Mouse (Mus musculus): ENCODE results near the gene 4933406M09Rik. TPM values are rescaled to one million over a fixed set of nuclear protein-coding genes. Genes with fewer than 3 reads are reported as not detected.
A peak's percentile ranks its signal among the peaks of the same experiment; 100 is the strongest.

Gene 4933406M09Rik
- polyA plus RNA-seq, 1 experiment: 0.02 TPM

DNA sequence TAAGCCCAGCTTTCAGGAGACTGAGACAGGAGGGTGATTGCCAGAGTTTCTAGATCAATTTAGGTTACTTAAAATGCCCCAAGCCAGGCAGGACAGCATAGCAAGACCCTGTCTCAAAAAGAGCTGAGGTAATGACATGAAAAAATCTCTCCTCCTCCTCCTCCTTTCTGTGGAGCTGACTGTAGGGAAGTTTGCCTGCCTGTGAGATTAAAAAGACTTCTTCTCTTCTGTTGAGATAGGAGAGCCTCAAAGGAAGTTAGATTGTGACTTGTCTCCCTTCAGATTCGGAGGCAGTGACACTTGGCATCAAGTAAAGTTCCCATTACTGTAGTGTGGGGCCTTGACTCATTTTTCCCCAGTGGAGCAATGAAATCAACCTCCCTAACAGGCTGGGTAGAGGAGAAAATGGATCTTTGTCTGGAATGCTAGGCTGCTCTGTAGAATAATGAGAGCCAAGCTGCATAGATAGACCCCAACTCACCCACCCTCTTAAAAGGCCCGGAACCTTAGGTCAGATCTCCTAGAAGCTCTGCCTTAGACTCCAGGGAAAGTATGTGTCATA lies 32.8 kb downstream of the 4933406M09Rik start:
- peak overlapping the region; percentile 93 for H3K4me3 ChIP-seq (replicated peaks)
- no peaks in the 10 kb centered on the region for H3K27me3 ChIP-seq (ENCODE audit: control insufficient read depth)
- H3K4me1 ChIP-seq (ENCODE audit: control insufficient read depth): peaks cover 85% of the 10 kb centered on the region
- TF ChIP-seq TAL1 (IDR thresholded peaks at IDR 0.05; ENCODE audit: low read length): no peak
- TF ChIP-seq GATA1 (IDR thresholded peaks at IDR 0.05; ENCODE audit: low read length): no peak
- H3K9me3 ChIP-seq (ENCODE audit: control insufficient read depth, low read length): no peaks in the 10 kb centered on the region
- peaks cover 71% of the 10 kb centered on the region for H3K36me3 ChIP-seq (ENCODE audit: control insufficient read depth)

DNA sequence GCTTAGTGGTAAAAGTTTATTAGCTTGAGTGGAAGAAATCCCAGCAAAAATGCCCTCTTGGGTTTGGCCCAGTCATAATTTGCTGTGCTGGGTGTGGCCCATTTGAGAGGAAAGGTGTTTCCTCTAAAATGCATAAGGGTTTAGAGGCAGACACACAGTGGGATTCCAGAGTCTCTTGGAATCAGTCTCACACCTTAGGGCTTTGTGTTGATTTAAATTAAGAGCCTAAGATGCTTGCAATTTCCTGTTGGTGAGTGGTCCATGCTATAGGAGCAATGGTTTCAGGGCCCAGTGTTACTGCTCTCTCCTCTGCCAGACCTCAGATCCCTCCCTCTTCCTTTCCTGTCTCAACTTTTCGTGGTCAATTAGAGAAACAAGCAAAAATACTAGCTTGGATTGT lies 33.4 kb downstream of the 4933406M09Rik start:
- Histone ChIP-seq H3K27me3 (ENCODE audit: control insufficient read depth) (no peaks in the 10 kb centered on the region), H3K9me3 (ENCODE audit: control insufficient read depth, low read length) (no peaks in the 10 kb centered on the region), H3K36me3 (ENCODE audit: control insufficient read depth) (peaks cover 78% of the 10 kb centered on the region), H3K4me3 (replicated peaks) (peak overlapping the region; percentile 93), H3K4me1 (ENCODE audit: control insufficient read depth) (peaks cover 89% of the 10 kb centered on the region)
- no peak for TF ChIP-seq GATA1 (IDR thresholded peaks at IDR 0.05; ENCODE audit: low read length)
- no peak for TF ChIP-seq TAL1 (IDR thresholded peaks at IDR 0.05; ENCODE audit: low read length)

DNA sequence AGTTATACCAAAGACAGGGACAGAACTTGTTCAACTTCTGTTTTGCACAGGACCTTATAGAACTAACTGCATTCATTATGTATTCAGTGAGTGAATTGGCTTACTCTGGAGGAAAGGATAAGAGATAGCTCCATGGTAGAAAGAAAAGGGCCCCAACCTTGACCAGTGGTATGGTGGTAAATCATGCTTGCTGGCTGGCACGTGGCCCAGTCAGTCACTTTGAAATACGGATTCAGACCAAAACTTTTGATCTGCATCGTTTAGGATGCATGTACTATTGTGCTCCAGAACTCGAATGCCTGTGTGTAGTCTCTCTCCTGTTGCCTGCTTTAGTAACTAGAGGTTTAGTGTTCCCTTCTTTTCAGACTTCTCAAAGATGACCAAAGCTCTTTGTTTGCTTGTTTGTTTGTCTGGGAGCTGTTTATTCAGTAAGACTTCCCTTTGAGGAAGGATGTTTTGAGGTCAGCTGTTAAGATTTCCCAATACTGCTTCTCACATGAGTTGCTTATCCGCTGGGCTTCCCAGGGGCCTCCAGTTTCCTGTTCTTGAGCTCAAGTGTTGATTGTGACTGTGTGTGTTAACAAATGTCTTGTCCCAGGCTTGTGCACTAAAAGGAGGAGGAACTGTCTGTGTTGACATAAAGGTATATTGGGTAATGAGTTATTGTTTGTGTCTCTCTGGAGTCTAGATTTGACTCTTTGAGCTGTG lies 34.2 kb downstream of the 4933406M09Rik start:
- peak overlapping the region; percentile 93 for H3K4me3 ChIP-seq (replicated peaks)
- H3K9me3 ChIP-seq (ENCODE audit: control insufficient read depth, low read length): peaks cover 2% of the 10 kb centered on the region; the same call in 1 of the 2 replicates
- TF ChIP-seq GATA1 (IDR thresholded peaks at IDR 0.05; ENCODE audit: low read length) (no peak), TAL1 (IDR thresholded peaks at IDR 0.05; ENCODE audit: low read length) (no peak)
- peaks cover 85% of the 10 kb centered on the region for H3K36me3 ChIP-seq (ENCODE audit: control insufficient read depth)
- H3K4me1 ChIP-seq (ENCODE audit: control insufficient read depth): peaks cover 89% of the 10 kb centered on the region
- H3K27me3 ChIP-seq (ENCODE audit: control insufficient read depth): no peaks in the 10 kb centered on the region

DNA sequence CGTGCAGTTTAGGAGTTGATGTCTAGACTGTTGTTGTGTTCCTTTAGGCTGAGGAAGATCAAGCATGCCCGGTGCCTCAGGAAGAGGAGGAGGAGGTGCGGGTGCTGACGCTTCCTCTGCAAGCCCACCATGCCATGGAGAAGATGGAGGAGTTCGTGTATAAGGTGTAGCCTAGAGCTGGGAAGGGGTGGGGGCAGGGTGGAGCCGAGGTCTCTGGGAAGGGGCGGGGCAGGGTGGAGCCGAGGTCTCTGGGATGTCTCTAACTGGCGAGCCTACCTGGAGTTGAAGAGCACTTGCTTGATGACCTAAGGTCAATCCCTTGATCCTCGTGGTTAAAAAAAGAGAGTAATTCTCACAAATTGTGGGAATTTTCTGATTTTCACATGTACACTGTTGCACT lies 38.2 kb downstream of the 4933406M09Rik start:
- TF ChIP-seq TAL1 (IDR thresholded peaks at IDR 0.05; ENCODE audit: low read length): no peak
- TF ChIP-seq GATA1 (IDR thresholded peaks at IDR 0.05; ENCODE audit: low read length): no peak
- peaks cover 98% of the 10 kb centered on the region for H3K36me3 ChIP-seq (ENCODE audit: control insufficient read depth)
- peak overlapping the region; percentile 40 for H3K4me3 ChIP-seq (replicated peaks)
- H3K9me3 ChIP-seq (ENCODE audit: control insufficient read depth, low read length): peaks cover 2% of the 10 kb centered on the region; the same call in 1 of the 2 replicates
- H3K27me3 ChIP-seq (ENCODE audit: control insufficient read depth): no peaks in the 10 kb centered on the region
- peaks cover 99% of the 10 kb centered on the region for H3K4me1 ChIP-seq (ENCODE audit: control insufficient read depth)

DNA sequence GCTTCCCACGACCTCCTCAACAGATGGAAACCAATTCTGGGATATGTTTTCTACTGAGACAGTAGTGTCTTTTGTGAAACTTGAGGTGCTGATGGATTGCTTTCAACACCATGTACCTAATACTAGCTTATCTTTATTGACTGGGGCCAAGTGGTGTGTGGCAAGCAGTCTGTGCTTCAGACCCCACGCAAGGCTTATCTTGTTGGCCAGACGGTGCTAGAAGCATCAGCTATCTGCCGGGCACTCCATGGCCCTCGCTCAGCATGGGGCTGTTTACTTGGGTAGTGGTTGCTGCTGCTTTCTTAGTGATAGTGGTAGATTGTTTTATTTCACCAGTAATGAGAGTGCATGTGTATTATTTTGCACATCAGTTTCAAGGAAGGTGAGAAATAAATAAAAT lies 40.5 kb downstream of the 4933406M09Rik start:
- Histone ChIP-seq H3K36me3 (ENCODE audit: control insufficient read depth) (peaks cover 99% of the 10 kb centered on the region), H3K4me1 (ENCODE audit: control insufficient read depth) (peaks cover 89% of the 10 kb centered on the region), H3K4me3 (replicated peaks) (peak overlapping the region; percentile 42), H3K27me3 (ENCODE audit: control insufficient read depth) (no peaks in the 10 kb centered on the region), H3K9me3 (ENCODE audit: control insufficient read depth, low read length) (peaks cover 2% of the 10 kb centered on the region; the same call in 1 of the 2 replicates)
- TF ChIP-seq GATA1 (IDR thresholded peaks at IDR 0.05; ENCODE audit: low read length) (peak; percentile 98), TAL1 (IDR thresholded peaks at IDR 0.05; ENCODE audit: low read length) (peak; percentile 98)

DNA sequence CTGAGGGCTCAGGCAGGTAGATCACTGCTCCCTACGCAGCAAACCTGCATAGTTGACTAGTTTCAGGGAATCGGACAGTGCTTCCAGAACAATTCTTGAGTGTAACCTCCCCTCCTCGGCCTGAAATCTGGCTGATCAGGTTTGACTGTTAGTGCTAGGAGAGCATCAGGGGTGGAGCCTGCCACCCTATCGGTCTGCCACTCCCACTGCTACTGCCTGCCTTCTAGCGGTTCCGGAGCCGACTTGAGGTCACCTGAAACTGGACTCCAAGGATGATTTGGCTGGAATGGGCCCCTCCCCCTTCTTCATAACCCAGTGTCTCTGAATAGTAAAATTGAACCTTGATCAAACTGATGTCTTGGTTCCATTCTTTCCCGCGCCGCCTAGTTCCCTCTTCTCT lies 47.3 kb downstream of the 4933406M09Rik start:
- H3K36me3 ChIP-seq (ENCODE audit: control insufficient read depth): peaks cover 72% of the 10 kb centered on the region
- H3K27me3 ChIP-seq (ENCODE audit: control insufficient read depth): no peaks in the 10 kb centered on the region
- TF ChIP-seq TAL1 (IDR thresholded peaks at IDR 0.05; ENCODE audit: low read length) (no peak), GATA1 (IDR thresholded peaks at IDR 0.05; ENCODE audit: low read length) (no peak)
- H3K9me3 ChIP-seq (ENCODE audit: control insufficient read depth, low read length): no peaks in the 10 kb centered on the region
- H3K4me1 ChIP-seq (ENCODE audit: control insufficient read depth): peaks cover 59% of the 10 kb centered on the region
- H3K4me3 ChIP-seq (replicated peaks): no peak overlapping the region

DNA sequence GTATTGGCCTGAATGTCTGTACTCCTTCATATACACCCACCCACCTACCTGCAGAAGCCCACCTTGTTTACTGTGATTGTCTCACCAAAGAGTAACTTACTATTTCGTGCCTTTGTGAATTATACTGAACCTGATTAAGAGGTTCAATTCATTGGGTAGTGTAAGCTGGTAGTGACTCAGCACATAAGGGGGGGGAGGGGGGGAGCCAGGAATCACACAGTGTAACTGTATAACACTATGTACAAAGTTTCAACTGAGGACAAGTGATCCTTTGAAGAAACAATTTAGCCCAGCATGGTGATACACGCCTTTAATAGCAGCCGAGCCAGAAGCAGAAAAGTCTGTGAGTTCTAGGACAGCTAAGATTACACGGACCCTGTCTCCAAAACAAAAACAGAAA lies 47.7 kb downstream of the 4933406M09Rik start:
- TF ChIP-seq TAL1 (IDR thresholded peaks at IDR 0.05; ENCODE audit: low read length): no peak
- H3K27me3 ChIP-seq (ENCODE audit: control insufficient read depth): no peaks in the 10 kb centered on the region
- H3K4me1 ChIP-seq (ENCODE audit: control insufficient read depth): peaks cover 54% of the 10 kb centered on the region
- H3K36me3 ChIP-seq (ENCODE audit: control insufficient read depth): peaks cover 67% of the 10 kb centered on the region
- no peak overlapping the region for H3K4me3 ChIP-seq (replicated peaks)
- no peaks in the 10 kb centered on the region for H3K9me3 ChIP-seq (ENCODE audit: control insufficient read depth, low read length)

DNA sequence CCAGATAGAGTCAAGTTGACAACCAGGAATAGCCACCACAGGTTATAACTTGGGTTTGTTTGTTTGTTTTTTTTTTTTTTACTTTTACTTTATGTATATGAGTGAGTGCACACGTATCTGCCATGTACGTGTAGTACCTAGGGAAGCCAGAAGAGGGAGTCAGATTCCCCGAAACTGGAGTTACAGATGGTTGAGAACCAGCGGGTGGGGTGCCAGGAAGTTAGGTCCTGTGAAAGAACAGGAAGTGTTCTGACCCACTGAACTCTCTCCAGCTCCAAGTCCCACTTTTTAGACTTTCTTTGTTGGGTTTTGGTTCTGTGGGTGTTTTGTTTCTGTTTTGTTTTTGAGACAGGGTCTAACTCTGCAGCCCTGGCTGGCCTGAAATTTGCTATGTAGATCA lies 49.7 kb downstream of the 4933406M09Rik start:
- TF ChIP-seq TAL1 (IDR thresholded peaks at IDR 0.05; ENCODE audit: low read length): no peak
- no peak for TF ChIP-seq GATA1 (IDR thresholded peaks at IDR 0.05; ENCODE audit: low read length)
- Histone ChIP-seq H3K36me3 (ENCODE audit: control insufficient read depth) (peaks cover 48% of the 10 kb centered on the region), H3K4me3 (replicated peaks) (no peak overlapping the region)

DNA sequence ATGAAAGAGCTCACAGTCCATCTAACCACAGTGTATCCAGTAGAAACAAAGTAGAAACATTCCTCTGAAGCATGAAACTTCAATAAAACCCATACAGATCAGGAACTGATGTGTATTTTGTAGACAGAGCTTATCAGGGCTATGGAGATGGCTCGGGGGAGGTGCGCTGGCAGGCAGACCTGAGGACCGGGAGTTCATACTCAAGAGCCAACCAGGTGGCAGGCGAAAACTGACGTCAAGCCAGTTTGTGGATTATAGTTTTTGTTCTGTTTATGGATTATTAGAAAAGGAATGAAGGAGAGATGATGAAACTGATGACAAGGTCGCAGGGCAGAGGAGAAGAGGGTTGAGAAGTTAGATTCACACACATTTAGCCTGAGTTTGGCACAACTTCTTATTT lies 54.7 kb downstream of the 4933406M09Rik start:
- Histone ChIP-seq H3K4me1 (ENCODE audit: control insufficient read depth) (peaks cover 37% of the 10 kb centered on the region), H3K9me3 (ENCODE audit: control insufficient read depth, low read length) (peaks cover 3% of the 10 kb centered on the region), H3K36me3 (ENCODE audit: control insufficient read depth) (peaks cover 5% of the 10 kb centered on the region; the same call in 1 of the 2 replicates), H3K27me3 (ENCODE audit: control insufficient read depth) (no peaks in the 10 kb centered on the region), H3K4me3 (replicated peaks) (no peak overlapping the region)
- TF ChIP-seq TAL1 (IDR thresholded peaks at IDR 0.05; ENCODE audit: low read length) (no peak), GATA1 (IDR thresholded peaks at IDR 0.05; ENCODE audit: low read length) (no peak)

More for the DNA sequence above, 49.7 kb downstream of the 4933406M09Rik start:
- Histone ChIP-seq H3K4me1 (ENCODE audit: control insufficient read depth) (peaks cover 45% of the 10 kb centered on the region), H3K9me3 (ENCODE audit: control insufficient read depth, low read length) (no peaks in the 10 kb centered on the region), H3K27me3 (ENCODE audit: control insufficient read depth) (no peaks in the 10 kb centered on the region)

Other genes starting within 250 kb of the 4933406M09Rik start
- gene Chil1, start 203.8 kb upstream of the 4933406M09Rik start, polyA plus RNA-seq (2012): not detected in 2 replicates
- gene Mybph, start 192.5 kb upstream of the 4933406M09Rik start, polyA plus RNA-seq (2012): not detected in 2 replicates
- gene Adora1, start 150.5 kb upstream of the 4933406M09Rik start, polyA plus RNA-seq (2012): not detected in 2 replicates
- gene Myog, start 96.0 kb upstream of the 4933406M09Rik start, polyA plus RNA-seq (2012): not detected in 2 replicates
- 0.03 and 0.08 TPM in 2 replicates for gene Ppfia4, start 53.0 kb upstream of the 4933406M09Rik start, polyA plus RNA-seq (2012)
- gene Tmem183a, start 24.0 kb upstream of the 4933406M09Rik start, polyA plus RNA-seq (2012): 2.8 and 2.9 TPM in 2 replicates
- 3.2 and 3.7 TPM in 2 replicates for gene Cyb5r1, start 19.6 kb downstream of the 4933406M09Rik start, polyA plus RNA-seq (2012)
- gene Adipor1, start 29.4 kb downstream of the 4933406M09Rik start, polyA plus RNA-seq (2012): 58.2 and 72.8 TPM in 2 replicates
- 0.63 and 1.1 TPM in 2 replicates for gene Klhl12, start 69.6 kb downstream of the 4933406M09Rik start, polyA plus RNA-seq (2012)
- gene Rabif, start 108.7 kb downstream of the 4933406M09Rik start, polyA plus RNA-seq (2012): 0.37 and 0.42 TPM in 2 replicates
- gene Mgat4e, start 163.7 kb downstream of the 4933406M09Rik start, polyA plus RNA-seq (2012): not detected in 2 replicates
- gene Kdm5b, start 174.2 kb downstream of the 4933406M09Rik start, polyA plus RNA-seq (2012): 0.01 and 0.05 TPM in 2 replicates

Measured in erythroblast, embryonic 14.5 days (primary cell).